Mouse (Mus musculus) kidney, embryonic 14.5 days (tissue): ENCODE measurements around the gene Dnah1. TPM values are rescaled to one million over a fixed set of nuclear protein-coding genes. Genes with fewer than 3 reads are reported as not detected.

ENCODE experiments used
- ATAC-seq: fragments of 200-750 bp; cut with Nextera tagmentation; 2 replicates; pipeline ENCODE4 v1.8.0; 2017; ENCODE audit warnings: moderate number of reproducible peaks, mild to moderate bottlenecking, moderate TSS enrichment, moderate library complexity; ENCODE audit not compliant: low FRiP score, low TSS enrichment
- H3K27ac ChIP-seq: fragments of 300-500 bp; sonication (generic); 2 replicates; pipeline ENCODE4 v1.5.1; 2014; ENCODE audit warnings: low read depth, mild to moderate bottlenecking, low read length, moderate library complexity, mixed read lengths
- H3K27me3 ChIP-seq: fragments of 300-500 bp; sonication (generic); 2 replicates; pipeline ENCODE4 v1.6.1; 2014; ENCODE audit warnings: mild to moderate bottlenecking, low read length; ENCODE audit not compliant: control insufficient read depth, insufficient read depth
- H3K36me3 ChIP-seq: fragments of 300-500 bp; sonication (generic); 2 replicates; pipeline ENCODE4 v1.6.1; 2014; ENCODE audit warnings: low read length, mixed read lengths; ENCODE audit not compliant: control insufficient read depth, insufficient read depth
- H3K4me1 ChIP-seq: fragments of 300-500 bp; sonication (generic); 2 replicates; pipeline ENCODE4 v1.6.1; 2014; ENCODE audit warnings: low read length, mixed read lengths; ENCODE audit not compliant: control insufficient read depth, insufficient read depth
- H3K4me2 ChIP-seq: fragments of 300-500 bp; sonication (generic); replicated peaks from 2 replicates; pipeline ENCODE4 v1.6.1; 2014; ENCODE audit warnings: low read depth, mild to moderate bottlenecking, low read length
- H3K4me3 ChIP-seq: fragments of 300-500 bp; sonication (generic); 2 replicates; pipeline ENCODE4 v1.5.1; 2014; ENCODE audit warnings: mild to moderate bottlenecking, low read length
- H3K9ac ChIP-seq: fragments of 300-500 bp; sonication (generic); 2 replicates; pipeline ENCODE4 v1.6.1; 2014; ENCODE audit warnings: low read depth, mild to moderate bottlenecking, low read length, moderate library complexity
- H3K9me3 ChIP-seq: fragments of 300-500 bp; sonication (generic); 2 replicates; pipeline ENCODE4 v1.6.1; 2016; ENCODE audit warnings: low read length; ENCODE audit not compliant: control insufficient read depth
- WGBS: fragments of 180-500 bp; shearing (Covaris S2); extraction: QIAGEN DNeasy Blood & Tissue Kit; methylation state at CpG from one replicate; pipeline ENCODE4 v1.1.7; 2014; 5-methylcytosine and 5-hydroxymethylcytosine counted together
- polyA plus RNA-seq: library from polyadenylated mRNA; unstranded; fragments of >200 nt; fragmentation: Nextera tagmentation; extraction: Ambion mirVana; gene quantifications from 2 replicates; pipeline ENCODE4 v1.2.1, GENCODE M21; 2014

Gene Dnah1
- 5.5 and 9.0 TPM in 2 replicates for polyA plus RNA-seq

DNA sequence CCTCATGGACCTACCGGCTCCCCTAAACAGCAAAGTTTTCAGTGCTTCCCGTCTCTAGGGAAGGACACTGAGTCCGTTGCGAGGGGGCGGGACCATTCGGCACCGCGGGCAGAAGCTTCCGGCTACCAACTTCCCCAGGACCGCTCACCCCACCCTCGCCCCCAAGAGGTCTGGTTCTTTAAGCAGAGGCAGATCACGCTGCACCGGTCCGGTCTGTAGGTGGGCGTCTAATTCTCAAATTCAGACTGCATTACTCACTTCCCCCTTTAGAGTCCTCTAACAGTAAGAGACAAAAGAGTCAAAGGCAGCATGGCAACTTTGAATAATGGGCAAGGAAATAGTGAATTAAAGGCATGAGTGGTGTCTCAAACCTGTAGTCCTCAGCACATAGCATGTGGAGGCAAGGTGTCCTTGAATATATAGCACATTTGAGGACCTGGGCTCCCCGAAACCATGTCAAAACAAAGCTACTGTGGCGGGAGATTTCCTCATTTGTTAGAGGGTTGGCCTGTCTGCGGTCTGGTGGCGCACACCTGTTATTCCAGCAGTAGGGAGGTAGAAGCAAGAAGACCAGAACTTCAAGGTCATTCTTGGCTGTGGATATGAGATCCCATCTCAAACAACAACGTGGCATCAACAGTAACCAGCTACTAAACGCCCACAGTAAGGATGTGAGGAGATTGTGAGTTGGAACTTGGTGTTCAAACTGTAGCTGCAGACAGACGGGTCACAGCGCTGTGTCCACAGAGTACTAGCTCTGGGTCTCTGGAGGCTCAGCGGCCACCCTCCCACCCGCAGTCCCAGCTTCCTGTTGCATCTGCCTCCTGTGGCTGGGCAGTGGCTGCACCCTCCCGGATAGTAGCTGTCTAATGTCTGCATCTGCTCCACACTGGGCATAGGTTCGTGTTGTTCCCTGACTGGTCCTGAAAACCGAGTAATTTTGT lies at the start of gene Dnah1:
Gene Dnah1 (minus strand): TSS at position 48 of the 944 bp plus-strand sequence.
- Histone ChIP-seq H3K27ac (0 out of 2 replicates have a peak within 1 kb of the TSS, but pooled peaks have one; percentile 24), H3K4me2 (peak within 1 kb of the TSS; percentile 68), H3K9me3 (no peaks in the 10 kb centered on the region), H3K36me3 (no peaks in the 10 kb centered on the region), H3K27me3 (no peaks in the 10 kb centered on the region), H3K4me3 (peak within 1 kb of the TSS; percentile 37), H3K9ac (peak within 1 kb of the TSS; percentile 45; the same call in 1 of the 2 replicates), H3K4me1 (peaks cover 9% of the 10 kb centered on the region)
- peak; percentile 75 for ATAC-seq
- WGBS, result 28% methylated on average over 28 of the region's 28 CpGs

DNA sequence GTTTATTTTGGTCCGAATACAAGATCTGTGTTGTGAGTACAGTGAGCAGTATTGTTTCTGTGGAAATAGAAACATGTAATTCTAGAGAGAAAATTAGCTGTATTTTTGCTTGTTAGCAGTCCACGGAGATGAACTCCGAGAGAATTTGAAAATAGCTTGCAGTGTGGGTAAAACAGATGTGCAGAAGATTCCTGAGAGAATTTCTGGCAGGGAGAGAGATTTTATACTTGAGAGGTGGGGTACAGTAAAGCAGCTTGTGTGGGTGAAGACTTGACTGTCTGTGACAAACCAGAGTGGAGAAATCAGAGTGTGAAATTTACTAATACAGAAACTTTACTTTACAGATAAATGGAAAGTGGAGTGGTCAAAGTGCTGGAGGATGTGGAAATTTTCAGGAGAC lies 45.7 kb upstream of the Dnah1 start:
- H3K36me3 ChIP-seq, result peaks cover 77% of the 10 kb centered on the region
- no peak overlapping the region for H3K9ac ChIP-seq
- no peak overlapping the region for H3K4me3 ChIP-seq
- H3K9me3 ChIP-seq, result no peaks in the 10 kb centered on the region
- no peak overlapping the region for H3K4me2 ChIP-seq
- no peak for ATAC-seq
- H3K27me3 ChIP-seq, result no peaks in the 10 kb centered on the region
- H3K27ac ChIP-seq, result no peak overlapping the region
- H3K4me1 ChIP-seq, result no peaks in the 10 kb centered on the region
- 88% methylated on average over 3 of the region's 3 CpGs for WGBS

DNA sequence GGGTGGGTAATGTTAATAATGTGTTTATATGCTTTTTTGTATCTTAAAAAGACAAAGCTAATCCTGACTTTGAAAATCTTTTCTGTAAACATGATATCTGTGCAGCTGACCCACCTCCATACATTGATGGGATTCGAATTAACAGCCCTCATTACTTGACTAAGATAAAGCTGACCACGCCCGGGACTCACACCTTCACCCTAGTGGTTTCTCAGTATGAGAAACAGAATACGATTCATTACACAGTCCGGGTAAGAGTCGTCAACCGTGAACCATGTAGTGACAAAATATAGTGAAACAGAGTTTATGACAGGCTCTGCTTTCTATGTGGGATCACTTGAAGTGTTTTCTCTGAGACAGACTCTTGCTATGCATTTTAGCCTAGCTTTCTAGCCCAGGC lies 44.3 kb upstream of the Dnah1 start:
- Histone ChIP-seq H3K36me3 (peaks cover 77% of the 10 kb centered on the region), H3K9me3 (no peaks in the 10 kb centered on the region), H3K27ac (no peak overlapping the region), H3K4me1 (no peaks in the 10 kb centered on the region), H3K9ac (no peak overlapping the region), H3K4me3 (no peak overlapping the region), H3K27me3 (no peaks in the 10 kb centered on the region), H3K4me2 (no peak overlapping the region)
- WGBS, result 94% methylated on average over 7 of the region's 7 CpGs
- ATAC-seq, result no peak

DNA sequence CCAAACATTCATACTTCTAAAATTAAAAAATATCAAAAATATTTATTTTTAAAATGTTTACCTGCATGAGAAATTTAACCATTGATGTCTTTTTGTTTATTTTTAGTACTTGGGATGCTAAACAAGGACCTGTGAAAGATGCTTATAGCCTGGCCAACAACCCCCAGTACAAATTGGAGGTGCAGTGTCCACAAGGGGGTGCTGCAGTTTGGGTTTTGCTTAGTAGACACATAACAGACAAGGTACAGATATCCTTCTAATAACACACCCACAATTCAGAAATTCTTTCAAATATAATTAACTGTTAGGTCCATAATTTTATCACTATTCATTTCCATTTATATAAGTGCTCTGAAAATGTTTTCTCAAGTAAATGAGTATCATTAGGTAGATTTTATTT lies 41.7 kb upstream of the Dnah1 start:
- no peak for ATAC-seq
- Histone ChIP-seq H3K9me3 (no peaks in the 10 kb centered on the region), H3K4me1 (no peaks in the 10 kb centered on the region), H3K9ac (no peak overlapping the region), H3K27ac (no peak overlapping the region), H3K27me3 (no peaks in the 10 kb centered on the region), H3K4me2 (no peak overlapping the region), H3K4me3 (no peak overlapping the region), H3K36me3 (peaks cover 74% of the 10 kb centered on the region)

DNA sequence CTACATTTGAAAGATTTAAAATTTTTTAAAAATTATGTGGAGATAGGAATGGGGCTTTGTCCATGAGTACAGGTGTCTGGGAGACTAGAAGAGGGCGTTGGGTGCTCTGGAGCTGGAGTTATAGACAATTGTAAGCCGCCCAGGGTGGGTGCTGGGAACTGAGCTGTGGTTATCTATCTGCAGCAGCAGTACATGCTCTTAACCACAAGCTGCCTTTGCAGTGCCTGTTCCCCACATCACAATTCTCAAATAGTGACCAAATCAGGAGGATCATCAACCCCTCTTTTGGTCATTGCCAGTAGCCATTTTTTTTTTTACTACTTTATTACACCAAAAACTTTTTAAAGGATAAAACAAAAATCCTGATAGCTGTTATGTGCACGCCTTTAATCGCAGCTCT lies 40.9 kb upstream of the Dnah1 start:
- Histone ChIP-seq H3K4me2 (no peak overlapping the region), H3K27ac (no peak overlapping the region), H3K27me3 (no peaks in the 10 kb centered on the region), H3K4me1 (no peaks in the 10 kb centered on the region), H3K36me3 (peaks cover 70% of the 10 kb centered on the region), H3K9ac (no peak overlapping the region), H3K9me3 (no peaks in the 10 kb centered on the region), H3K4me3 (no peak overlapping the region)
- ATAC-seq, result no peak
- 90% methylated on average over 4 of the region's 4 CpGs for WGBS

DNA sequence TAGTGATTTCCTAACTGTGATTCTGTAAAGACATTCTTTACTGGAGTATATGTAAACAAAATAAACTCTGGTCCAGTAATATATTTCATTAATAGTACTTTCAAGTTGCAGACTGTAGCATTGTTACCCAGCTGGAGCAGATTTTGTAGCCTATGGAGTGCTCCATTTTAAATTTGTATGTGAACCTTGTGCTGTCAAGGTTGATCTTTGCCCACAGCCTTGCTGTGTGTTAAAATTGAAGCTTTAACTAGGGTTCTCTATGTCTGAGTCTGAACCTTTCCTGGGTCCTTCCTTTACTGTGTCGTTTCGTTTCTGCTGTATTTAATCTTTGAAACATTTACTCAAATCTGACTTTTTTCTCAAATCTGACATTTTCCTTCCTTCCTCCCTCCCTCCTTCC lies 38.5 kb upstream of the Dnah1 start:
- Histone ChIP-seq H3K9me3 (no peaks in the 10 kb centered on the region), H3K27me3 (no peaks in the 10 kb centered on the region), H3K4me3 (no peak overlapping the region), H3K9ac (no peak overlapping the region), H3K4me1 (no peaks in the 10 kb centered on the region), H3K27ac (no peak overlapping the region), H3K36me3 (peaks cover 63% of the 10 kb centered on the region), H3K4me2 (no peak overlapping the region)
- no peak for ATAC-seq
- 86% methylated on average over 2 of the region's 2 CpGs for WGBS

DNA sequence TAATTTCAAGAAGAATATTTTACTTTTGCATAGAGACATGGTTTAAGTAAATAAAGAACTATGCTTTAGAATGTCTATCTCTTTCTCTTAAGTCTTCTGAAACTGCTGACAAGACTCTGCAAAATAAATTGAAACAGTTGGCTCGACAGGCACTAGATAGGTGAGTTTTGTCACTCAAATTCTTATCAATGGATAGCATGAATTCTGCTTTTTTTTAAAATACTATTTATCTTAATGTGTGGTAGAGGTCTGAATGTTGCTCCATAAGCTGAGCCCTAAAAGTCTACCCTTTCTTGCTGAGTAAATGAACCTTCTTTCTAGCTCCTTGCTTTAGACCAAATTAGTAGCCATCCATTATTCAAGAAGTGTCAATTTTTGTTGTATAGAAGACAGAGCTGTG lies 21.7 kb upstream of the Dnah1 start:
- peaks cover 51% of the 10 kb centered on the region for H3K36me3 ChIP-seq
- 93% methylated on average over 1 of the region's 1 CpGs for WGBS

DNA sequence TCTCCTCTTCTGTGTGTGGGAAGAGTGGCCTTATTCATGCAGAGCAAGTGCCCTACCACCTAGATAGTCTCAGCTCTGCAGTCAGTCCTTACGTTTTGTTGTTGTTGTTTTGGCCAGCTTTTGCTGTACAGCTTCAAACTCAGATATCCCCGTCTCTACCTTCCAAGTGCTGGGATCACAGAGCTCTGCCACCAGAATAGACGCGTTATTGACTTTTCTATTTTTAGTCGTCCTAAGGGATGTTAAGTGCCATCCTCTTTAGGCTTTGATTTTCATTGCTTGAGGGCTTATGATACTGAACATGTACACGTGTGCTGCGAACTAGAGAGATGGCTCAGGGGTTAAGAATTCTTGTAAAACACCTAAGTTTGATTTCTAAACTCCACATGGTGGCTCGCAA lies 19.5 kb upstream of the Dnah1 start:
- ATAC-seq, result no peak
- no peak overlapping the region for H3K27ac ChIP-seq
- no peaks in the 10 kb centered on the region for H3K9me3 ChIP-seq
- H3K36me3 ChIP-seq, result peaks cover 49% of the 10 kb centered on the region
- no peak overlapping the region for H3K4me2 ChIP-seq
- H3K9ac ChIP-seq, result no peak overlapping the region
- H3K4me3 ChIP-seq, result no peak overlapping the region
- H3K27me3 ChIP-seq, result no peaks in the 10 kb centered on the region
- 88% methylated on average over 8 of the region's 8 CpGs for WGBS
- no peaks in the 10 kb centered on the region for H3K4me1 ChIP-seq

More for the DNA sequence above, 21.7 kb upstream of the Dnah1 start:
- H3K4me2 ChIP-seq, result no peak overlapping the region
- H3K9ac ChIP-seq, result no peak overlapping the region
- no peak overlapping the region for H3K4me3 ChIP-seq
- H3K4me1 ChIP-seq, result no peaks in the 10 kb centered on the region
- no peak for ATAC-seq
- H3K27ac ChIP-seq, result no peak overlapping the region
- no peaks in the 10 kb centered on the region for H3K9me3 ChIP-seq
- H3K27me3 ChIP-seq, result no peaks in the 10 kb centered on the region

DNA sequence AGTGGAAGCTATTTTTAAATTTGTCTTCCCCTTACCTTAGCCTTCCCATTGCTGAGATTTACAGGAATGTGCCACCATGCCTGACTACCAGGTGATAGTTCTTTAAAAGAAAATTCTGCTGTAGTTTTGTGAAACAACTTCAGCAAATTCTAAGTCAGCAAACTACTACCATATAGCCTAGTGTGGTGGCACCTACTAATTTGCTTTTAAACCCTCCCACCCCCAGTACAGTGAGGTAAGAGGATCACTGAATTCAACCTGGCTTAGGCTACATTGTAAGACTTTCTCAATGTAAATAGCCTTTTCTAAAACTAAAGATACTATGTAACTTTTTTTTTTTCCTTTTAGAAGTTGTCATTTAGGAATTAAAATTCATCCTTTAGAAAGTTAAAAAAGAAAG lies 14.3 kb upstream of the Dnah1 start:
- ATAC-seq, result no peak
- H3K4me3 ChIP-seq, result peak overlapping the region; percentile 79
- H3K27me3 ChIP-seq, result no peaks in the 10 kb centered on the region
- peak overlapping the region; percentile 36; the same call in 1 of the 2 replicates for H3K4me2 ChIP-seq
- peaks cover 17% of the 10 kb centered on the region; the same call in 1 of the 2 replicates for H3K36me3 ChIP-seq
- peaks cover 7% of the 10 kb centered on the region; the same call in 1 of the 2 replicates for H3K4me1 ChIP-seq
- H3K9ac ChIP-seq, result no peak overlapping the region
- no peaks in the 10 kb centered on the region for H3K9me3 ChIP-seq
- no peak overlapping the region for H3K27ac ChIP-seq
